Mouse (Mus musculus) kidney, postnatal 4 days (tissue): Measurements from ENCODE around the gene Jup.
"Not testable (repeated sequence)": the region's sequence is repeated elsewhere in the genome, so short reads cannot be mapped to it uniquely, and the experiment has no call there.

ENCODE experiments used
- DNase-seq, 2 experiments: peaks; one replicate each; pipeline ENCODE4 v3.0.0; 2021; ENCODE audit warnings: mixed read lengths in 2 of 2

Jup gene

DNA sequence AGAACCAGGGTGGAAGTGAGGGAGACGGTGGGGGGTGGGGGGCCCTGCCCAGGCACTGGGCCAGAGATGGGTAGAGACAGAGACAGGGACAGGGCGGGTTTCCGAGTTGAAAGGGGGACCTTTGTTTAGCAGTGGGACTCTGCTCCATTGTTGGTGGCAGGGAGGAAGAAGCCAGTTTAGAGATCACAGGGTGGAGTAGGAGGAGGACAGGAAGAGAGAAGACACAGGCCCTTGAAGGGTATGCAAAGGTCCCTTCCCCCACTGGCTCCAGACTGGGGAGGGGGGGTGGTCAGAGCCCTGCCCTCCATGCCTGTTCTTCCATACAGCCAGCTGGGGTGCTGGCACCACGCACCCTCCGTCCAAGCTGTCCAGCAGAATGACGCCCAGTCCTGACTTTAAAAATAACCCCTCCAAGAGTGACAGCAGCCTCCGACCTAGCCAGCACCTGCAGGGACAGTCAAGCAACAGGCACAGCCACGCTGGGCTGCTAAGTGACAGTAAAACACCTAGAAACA is 7.6 kb downstream of the Jup start:
- peak; percentile 50 to 67 for DNase-seq

DNA sequence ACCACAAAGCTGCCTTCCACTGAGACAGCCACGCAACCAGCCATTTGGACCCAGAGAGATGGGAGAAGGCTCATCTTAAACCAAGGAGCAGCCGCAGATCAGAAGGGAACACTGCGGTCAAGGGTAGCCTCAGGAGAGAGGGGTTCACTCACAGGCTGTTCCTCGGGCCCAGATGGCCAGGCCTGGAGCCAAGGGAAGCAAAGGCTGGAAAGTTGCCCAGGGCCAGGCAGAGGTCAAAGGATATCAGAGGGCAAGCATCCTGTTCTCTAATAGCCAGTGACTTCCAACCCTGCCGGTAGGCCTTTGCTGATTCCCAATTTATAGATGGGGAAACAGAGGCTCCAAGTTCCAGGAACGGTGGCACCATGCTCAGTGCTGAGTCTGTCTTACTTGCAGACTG is 9.0 kb downstream of the Jup start:
- DNase-seq: peak; percentile 75 to 83

DNA sequence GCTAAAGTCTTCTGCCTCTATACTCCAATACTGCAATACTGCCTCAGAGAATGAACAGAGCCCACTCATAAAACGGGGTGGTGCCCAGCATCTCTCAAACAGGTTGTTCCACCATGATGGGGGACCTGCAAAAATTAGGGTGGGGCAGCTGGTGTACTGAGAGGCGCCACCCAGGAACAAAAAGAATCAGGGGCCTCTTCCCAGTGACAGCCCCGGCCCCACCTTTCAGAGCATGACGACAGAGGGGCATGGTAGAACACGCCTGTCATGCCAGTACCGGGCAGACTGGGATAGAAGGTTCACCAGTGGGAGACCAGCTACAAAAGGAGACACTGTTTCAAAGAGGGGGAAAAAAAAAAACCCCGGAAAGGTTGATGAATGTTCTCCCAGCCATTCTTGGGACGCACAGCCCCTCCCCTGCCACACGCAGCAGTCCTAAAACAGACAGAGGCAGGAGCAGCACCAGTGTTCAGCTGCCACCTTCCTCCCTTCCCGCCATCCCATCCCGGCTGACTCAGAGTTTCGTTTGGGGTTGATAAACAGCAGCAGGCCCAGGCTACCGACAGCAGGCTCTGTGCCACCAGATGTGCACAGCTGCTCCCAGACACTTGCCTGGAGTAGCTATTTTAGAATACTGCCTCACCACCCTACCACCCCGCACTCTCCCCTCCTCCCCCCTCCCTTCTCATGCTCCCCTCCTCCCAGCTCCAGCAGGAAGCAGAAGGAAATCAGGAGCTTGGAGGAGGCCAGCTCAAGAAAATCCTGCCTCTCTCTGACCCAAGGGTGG is 9.8 kb downstream of the Jup start:
- DNase-seq: peak; percentile 78 to 86

DNA sequence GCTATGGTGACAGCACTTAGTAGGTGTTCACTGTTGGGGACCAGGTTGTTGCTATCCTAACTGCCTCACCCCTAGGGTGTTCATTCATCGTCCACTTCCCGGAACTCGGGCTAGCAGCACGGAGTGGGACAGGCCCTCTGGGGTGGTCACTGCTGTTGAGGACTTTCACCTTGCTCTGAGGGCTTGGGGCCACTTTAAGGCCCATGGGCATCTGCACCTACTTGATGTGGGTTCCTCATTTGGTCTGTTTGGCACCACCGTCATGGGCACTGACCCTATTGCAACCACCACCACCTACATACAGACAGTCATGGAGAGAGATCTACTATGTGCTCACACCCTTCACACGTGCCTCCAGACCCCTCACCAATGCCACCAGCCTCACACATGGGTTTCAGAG is 10.5 kb downstream of the Jup start:
- DNase-seq: no peak

DNA sequence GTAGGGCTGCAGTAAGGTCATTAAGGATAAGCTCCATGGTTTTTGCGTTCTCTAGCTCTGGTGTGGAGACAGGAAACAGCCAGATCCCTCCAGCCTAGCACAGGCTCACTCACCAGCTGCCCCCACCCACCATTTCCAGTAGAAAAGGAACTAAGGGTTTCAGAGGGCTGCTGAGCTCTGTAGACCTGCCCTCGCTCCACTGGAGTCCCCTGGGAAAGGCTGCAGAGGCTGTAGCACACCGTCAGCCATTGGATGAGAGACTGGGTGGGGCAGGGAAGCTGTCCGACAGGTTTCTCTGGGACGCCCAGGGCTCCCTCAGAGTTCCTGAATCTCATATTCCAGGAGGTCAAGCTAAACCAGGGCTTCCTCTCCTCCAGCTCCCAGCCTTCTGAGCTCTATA is 11.0 kb downstream of the Jup start:
- peak; percentile 59 to 73 for DNase-seq

DNA sequence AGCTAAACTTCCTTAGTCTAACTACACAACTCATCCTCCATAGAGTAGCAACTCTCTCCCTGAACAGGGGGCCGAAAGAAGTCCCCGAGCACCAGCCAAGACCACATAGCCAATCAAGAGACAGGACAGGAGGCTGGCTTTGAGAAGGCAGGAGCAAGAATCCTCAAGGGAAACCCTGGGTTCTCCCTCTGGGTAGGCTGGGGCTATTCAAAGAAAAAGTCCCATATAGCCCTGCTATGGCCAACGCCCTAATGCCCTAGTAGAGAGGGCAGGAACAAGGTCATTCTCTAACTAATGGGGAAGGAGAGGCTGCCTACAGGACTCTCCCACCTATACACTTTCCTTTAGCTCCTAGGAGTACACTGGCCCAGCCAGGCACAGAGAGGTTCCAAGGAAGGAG is 12.5 kb downstream of the Jup start:
- no peak for DNase-seq

DNA sequence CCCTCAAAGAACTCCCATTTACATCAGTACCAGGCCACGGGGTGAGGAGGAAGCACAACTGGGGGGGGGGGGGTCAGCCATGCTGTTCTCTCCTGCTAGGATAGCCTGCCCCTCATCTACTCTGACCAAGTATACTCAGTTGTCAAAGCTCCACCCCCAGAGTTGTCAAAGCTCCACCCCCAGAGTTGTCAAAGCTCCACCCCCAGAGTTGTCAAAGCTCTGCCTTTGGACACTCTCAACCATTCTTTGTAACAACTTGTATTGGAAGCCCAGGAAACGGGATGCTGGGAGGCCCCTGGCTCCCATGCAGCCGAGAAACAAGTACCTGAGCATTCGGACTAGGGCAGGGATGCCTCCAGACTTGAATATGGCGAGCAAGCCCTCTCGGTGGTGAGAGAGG is 14.9 kb downstream of the Jup start:
- DNase-seq: no peak

DNA sequence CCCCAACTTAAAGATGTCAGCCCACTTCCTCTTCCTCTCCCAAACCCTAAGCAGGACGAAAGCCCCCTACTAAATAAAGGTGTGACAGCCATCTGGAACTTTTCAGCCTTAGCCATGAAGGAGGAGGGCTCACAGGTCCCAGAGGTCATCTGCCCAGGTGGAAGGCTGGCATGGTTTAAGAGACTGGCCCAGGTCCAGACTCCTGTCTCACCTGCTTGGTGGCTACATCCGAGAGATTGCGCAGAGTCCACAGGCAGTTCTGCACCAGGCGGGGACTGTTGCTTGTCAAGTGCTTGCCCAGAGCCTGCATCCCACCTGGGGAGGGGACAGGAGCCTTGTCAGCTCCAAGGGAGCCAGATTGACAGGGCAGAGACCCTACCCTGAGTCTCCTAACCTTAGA is 18.3 kb downstream of the Jup start:
- no peak for DNase-seq

DNA sequence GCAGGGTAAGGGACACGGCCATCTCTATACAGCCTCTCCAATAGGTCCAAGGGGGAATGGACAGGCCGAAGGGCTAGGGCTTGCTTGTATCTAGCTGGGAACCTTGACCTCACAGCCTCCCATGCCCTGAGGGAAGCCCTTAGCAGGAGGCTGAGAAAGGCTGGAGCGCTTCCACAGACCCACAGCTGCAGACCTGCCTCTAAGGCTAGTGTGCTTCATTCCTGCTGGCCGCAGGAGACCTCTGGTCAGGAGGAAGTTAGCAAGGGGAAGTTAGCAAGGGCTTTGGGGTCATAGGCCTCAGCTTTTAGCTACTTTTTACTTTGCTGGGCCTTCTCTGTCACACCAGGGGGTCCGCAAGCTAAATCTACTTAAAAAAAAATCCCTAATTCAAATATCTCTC is 19.1 kb downstream of the Jup start:
- no peak for DNase-seq

DNA sequence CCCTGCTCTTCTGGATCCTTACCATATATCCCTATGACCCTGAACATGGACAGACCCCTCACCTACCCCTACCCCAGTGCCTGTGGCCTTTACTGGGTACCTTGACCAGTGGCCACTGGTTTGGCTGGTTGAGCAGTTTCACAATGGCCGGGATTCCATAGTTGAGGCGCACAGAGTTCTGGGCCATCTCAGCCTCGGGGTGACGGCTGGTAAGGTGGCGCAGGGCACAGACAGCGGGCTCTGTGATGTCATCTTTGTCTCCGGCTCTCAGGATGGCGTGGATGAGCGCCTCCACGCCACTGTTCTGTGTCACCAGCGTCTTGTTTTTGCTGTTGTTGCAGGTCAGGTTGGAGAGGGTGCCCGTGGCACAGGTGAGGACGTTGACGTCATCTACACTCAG is 19.6 kb downstream of the Jup start:
- no peak for DNase-seq

DNA sequence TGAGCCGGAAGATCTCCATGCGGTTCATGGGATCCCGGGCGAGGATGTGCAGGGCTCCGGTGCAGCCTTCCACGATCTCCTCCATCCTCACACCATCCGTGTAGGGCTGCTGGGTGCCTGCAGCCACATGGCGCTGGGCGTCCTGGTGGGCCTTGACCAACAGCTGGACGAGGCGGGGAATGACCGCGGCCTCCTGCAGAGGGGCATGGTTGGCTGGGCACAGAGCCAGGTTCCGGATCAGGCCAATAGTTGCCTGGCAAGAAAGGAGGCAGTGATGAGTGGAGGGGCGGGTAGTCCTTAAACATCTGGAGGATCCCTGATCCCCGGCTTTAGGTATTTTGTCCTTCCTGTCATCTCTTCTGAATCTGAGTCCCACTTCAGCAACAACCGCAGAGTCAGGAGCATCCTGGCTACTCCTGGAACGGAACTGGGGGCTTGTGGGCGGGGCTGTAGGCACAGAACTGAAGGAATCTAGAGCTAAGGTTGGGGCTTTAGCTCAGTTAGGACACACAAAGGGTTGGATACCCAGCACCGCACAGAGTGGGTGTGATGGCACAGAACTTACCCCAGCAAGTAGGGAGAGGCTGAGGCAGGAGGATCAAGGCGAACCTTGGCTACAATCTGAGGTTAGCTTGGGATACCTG is 20.7 kb downstream of the Jup start:
- DNase-seq: peak in 1 of 2 experiments; percentile 48

DNA sequence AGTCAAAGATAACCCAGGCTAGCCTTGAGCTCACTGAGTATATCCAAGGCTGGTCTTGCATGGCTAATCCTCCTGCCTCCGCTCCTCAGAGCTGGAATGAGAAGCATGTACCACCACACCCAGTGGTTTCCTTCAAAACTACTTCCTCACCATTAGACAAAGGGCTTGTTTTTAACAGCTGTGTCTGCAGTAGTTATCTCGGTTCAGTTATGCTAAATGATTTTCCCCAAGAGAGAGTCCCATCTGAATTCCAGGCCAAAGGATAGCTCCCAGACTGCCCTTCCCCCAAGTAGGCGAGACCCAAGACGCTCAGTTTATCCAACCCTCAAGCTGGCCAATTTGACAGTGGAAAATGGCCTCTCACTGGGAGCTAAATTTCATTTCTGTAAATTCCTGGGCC is 21.6 kb downstream of the Jup start:
- no peak for DNase-seq

DNA sequence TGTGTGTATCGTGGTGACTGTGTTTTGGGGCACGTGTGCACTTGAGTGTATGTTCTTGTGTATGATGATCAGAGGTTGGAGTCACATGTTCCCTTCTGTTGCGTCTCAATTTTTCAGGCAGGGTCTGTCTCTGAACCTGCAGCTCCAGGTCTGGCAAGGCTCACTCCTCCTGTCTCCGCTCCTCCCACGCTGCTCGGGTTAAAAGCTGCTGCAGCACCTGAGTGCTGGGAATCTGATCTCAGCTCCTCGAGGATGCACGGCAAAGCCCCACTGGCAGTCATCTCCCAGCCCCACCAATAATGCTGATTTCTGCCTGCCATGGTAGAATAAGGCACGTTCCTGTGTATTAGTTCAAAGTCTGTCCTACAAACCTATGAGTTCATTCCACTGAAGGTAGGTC is 22.4 kb downstream of the Jup start:
- no peak for DNase-seq

DNA sequence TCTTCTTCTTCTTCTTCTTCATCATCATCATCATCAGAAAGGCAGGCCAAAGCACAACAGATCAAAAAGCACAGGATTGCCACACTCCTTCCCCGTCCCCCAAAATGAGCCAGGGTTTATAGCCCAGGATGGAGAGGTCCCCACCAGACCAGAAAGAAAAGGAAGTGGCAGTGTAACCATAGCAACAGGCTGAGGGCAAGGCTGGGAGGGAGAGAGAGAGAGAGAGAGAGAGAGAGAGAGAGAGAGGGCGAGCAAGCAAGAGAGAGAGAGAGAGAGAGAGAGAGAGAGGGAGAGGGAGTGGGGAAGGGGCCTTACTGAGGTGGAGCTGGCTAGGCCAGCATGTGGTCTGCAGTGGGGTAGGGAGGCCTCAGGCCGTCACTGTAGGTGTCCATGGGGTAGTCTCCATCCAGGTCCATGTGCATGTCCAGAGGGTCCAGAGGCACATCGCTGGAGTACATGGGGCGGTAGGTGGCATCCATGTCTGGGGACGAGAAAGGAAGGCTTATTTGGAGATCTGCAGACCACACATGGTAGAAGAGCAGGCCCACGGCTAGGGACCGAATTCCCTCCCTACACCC is 25.5 kb downstream of the Jup start:
- no peak for DNase-seq

DNA sequence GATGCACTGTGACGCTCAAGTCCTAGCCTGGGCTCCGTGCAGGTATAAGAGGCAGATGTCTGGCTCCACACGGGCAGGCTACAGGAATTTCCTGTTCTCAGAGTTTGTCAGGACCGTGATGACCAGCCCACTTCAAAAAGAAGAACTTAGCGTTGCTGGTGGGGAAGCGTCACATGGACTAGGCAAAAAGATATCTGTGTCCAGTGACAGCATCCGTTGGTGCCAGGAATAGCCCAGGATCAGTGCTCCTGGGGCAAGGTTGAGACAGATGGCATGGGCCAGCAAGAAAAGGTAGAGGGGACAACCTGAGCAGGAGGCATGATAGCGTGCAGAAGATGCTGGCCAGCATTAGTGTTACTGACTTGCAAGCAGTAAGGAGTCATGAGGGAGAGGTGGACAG is 27.7 kb downstream of the Jup start:
- DNase-seq: no peak

DNA sequence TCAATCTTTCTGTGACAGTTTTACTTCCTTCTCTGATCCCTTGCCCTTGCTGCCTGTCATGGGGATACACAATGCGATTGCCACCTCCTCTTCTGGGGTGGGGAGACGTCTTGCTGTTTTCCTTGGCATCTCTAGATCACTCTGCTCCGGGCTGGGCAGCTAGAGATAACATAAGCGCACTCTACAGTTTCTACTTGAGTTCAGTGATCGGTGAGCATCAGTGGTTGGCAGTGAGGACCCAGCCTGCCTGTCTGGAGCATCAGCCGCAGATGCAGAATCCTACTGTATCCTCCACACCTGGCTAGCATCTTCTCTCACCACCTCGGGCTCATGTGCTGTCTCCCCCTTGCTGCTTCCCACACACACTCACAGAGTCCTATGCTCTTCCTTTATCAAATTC is 28.4 kb downstream of the Jup start:
- DNase-seq: no peak

DNA sequence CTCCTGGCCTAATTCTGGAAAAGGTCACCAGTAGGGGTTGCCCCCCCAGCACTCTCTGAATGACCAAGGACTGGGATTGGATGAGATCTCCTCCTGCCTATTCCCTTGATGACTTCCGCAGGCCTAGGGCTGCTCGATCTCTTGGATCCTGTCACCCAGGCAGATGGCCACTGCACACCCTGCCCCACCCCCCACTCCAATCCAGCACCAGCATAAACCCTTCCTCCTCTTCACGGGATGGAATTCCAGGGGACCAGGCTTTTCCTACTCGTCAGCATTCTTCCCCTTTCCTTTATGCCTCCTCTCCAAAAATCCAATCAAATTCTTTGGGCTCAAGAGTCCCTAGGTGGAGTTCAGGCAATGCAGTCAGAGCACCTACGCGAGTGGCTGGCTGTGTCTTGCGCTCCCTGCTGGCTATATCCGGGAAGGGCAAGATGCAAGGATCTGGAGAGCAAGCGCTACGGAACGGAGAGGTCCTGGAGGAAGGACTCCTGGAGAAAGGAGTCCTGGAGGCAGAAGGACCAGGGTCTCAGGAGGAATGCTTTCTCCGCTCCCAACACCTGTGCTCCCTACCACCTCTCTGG is 34.5 kb downstream of the Jup start:
- DNase-seq: peak; percentile 87 to 89

DNA sequence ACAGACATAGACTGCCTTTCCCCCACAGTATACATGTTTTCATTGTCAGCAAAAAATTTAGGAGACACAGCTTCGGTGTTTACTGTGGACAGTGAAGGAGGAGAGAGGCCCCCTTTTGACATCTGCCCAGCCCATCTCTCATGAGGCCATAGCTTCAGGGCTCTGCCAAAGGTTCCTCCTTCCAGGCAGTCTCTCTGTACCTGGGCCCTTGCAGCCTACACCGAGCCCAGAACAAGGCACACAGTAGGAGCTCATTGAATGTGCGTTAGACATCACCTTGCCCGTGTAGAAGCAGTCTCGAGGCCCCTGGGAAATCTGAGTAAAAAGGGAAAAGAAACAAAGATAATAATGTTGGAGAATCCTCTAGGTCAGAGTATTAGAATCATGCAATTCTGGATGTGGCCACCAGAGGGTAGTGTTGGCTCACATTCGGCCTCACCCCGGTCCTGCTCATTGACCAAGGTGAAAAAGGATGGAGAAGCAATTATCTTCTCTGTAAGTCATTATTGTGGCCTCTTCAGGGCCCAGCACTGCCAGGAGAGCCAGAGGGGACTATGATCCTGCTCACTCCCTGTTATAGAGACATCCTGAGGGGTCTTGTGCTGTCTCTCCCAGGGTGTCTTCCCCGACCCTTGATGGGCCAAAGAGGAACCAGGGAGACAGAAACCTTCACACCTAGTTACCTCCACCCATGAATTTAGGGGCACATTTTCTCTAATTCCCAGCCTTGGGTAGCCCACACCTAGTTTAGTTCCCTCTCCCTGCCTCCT is 35.2 kb downstream of the Jup start:
- DNase-seq: peak; percentile 84 to 85

DNA sequence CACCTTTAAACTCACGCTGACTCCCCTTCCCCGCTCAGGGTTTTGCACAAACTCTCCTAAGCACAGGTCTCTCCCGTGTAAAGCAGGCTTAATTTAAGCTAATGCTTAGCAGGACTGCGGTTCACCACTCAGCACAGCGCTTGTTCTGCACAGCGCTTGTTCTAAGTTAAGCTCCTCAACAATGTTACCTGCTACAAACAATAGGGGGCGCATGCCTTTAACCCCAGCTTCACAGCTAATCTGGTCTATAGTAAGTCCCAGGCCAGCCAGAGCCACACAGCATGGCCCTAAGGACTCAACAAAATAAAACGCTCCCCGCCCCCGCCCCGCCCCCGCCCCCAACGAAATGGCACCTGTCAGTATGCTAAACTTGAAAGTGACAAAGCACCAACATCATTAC is 36.5 kb downstream of the Jup start:
- not testable (repeated sequence) for DNase-seq

DNA sequence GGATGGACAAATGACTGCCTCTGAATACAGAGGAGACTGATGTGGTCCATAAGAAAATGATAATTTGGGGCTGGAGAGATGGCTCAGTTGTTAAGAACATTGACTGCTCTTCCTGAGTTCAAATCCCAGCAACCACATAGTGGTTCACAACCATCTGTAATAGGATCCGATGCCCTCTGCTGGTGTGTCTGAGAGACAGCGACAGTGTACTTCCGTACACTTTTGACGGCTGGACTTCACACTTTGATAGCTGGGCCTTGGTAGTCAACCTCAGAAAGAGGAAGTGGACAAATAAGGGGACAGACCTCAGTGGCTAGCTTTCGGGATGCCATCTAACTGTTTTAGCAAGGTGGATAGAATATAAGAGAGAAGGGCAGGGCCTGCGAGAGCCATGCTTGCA is 37.4 kb downstream of the Jup start:
- no peak for DNase-seq

DNA sequence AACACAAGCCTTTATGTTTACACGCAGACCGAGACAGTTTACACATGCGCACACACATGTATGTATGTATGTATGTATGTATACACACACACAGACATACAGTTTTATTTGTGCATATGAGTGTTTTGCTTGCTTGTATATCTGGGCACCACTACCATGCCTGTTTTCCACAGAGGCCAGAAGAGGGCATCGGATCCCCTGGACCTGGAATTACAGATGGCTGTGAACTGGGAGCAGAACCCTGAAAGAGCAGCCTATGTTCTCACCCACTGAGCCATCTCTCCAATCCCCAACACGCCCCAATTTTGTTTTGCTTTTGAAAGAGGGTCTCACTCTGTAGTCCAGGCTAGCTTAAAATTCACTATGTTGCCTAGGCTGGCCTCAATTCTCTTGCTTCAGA is 40.2 kb downstream of the Jup start:
- peak in 1 of 2 experiments; percentile 24 for DNase-seq

DNA sequence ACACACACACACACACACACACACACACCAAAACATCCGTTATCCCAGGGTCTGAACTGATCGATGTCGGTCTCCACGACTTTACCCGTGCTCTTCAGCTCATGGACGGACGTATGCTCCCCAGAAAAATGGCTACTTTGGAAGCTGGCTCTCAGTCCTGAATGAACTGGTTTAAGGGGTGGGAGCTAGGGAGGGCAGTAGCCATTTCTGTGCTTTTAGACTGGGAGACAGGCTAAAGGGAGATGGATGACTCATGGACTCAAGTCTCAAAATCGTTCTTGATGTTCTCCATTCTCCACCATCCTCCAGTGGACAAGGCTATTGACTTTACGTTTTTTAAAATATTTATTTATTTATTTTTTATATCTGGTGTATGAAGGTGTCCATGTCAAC is 40.7 kb downstream of the Jup start:
- no peak for DNase-seq
